Mouse (Mus musculus) limb, embryonic 13.5 days (tissue): Measurements from ENCODE around the gene Sarnp. TPM values are rescaled to one million over a fixed set of nuclear protein-coding genes. Genes with fewer than 3 reads are reported as not detected.

Source experiments
- ATAC-seq: fragments of 200-750 bp; cut with Nextera tagmentation; 2 replicates; pipeline ENCODE4 v1.8.0; 2017; ENCODE audit warnings: low read depth, moderate number of reproducible peaks, moderate TSS enrichment; ENCODE audit not compliant: low FRiP score
- H3K27ac ChIP-seq: fragments of 300-500 bp; sonication (generic); 2 replicates; pipeline ENCODE4 v1.5.1; 2015; ENCODE audit warnings: inconsistent platforms, mild to moderate bottlenecking, moderate library complexity
- H3K27me3 ChIP-seq: fragments of 300-500 bp; sonication (generic); 2 replicates; pipeline ENCODE4 v1.6.1; 2015; ENCODE audit warnings: mild to moderate bottlenecking, inconsistent platforms
- H3K36me3 ChIP-seq: fragments of 300-500 bp; sonication (generic); 2 replicates; pipeline ENCODE4 v1.6.1; 2015; ENCODE audit warnings: inconsistent platforms, mild to moderate bottlenecking, moderate library complexity
- H3K4me1 ChIP-seq: fragments of 300-500 bp; sonication (generic); 2 replicates; pipeline ENCODE4 v1.6.1; 2015; ENCODE audit warnings: inconsistent platforms
- H3K4me2 ChIP-seq: fragments of 300-500 bp; sonication (generic); replicated peaks from 2 replicates; pipeline ENCODE4 v1.6.1; 2015; ENCODE audit warnings: inconsistent platforms, mild to moderate bottlenecking, moderate library complexity
- H3K4me3 ChIP-seq: fragments of 300-500 bp; sonication (generic); 2 replicates; pipeline ENCODE4 v1.5.1; 2015; ENCODE audit warnings: moderate library complexity, mild to moderate bottlenecking, inconsistent platforms
- H3K9ac ChIP-seq: fragments of 300-500 bp; sonication (generic); 2 replicates; pipeline ENCODE4 v1.6.1; 2015; ENCODE audit warnings: mild to moderate bottlenecking, inconsistent platforms
- H3K9me3 ChIP-seq: fragments of 300-500 bp; sonication (generic); 2 replicates; pipeline ENCODE4 v1.6.1; 2016; ENCODE audit warnings: inconsistent platforms
- WGBS: fragments of 180-500 bp; shearing (Covaris S2); methylation state at CpG from one replicate; pipeline ENCODE4 v1.1.7; 2015; 5-methylcytosine and 5-hydroxymethylcytosine counted together
- polyA plus RNA-seq: library from polyadenylated mRNA; unstranded; fragments of >200 nt; fragmentation: Nextera tagmentation; extraction: Ambion mirVana; gene quantifications from 2 replicates; pipeline ENCODE4 v1.2.1, GENCODE M21; 2015

Sarnp gene
- polyA plus RNA-seq, 1 experiment from 2014 or later, result 224 TPM

DNA sequence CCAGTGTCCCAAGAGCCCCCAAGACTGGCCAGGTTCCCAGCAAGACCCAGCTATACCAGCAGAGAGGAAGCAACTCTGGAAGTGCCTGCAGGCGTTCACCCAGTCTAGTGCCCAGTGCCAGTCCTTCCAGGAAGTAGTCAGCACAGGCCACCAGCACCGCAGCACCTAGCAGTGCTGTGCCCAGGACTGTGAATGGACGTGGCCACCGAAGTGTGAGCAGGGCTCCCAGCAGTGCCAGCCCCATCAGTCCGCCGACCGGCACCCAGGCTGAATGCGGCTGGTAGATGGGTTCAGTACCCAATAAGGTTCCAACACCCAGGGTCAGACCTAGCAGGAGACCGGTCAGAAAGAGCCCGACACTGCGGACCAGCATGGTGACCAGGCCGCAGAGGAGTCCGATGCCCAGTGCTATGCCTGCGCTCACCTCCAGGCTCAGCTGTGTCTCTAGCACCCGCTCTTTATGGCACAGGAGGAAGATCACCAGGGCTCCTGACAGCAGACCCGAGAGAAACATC, 15.1 kb upstream of the Sarnp start:
- no peak for ATAC-seq
- peaks cover 28% of the 10 kb centered on the region for H3K4me1 ChIP-seq
- no peaks in the 10 kb centered on the region for H3K9me3 ChIP-seq
- WGBS, result 84% methylated on average over 16 of the region's 16 CpGs
- peak overlapping the region; percentile 78; the same call in 1 of the 2 replicates for H3K4me2 ChIP-seq
- H3K9ac ChIP-seq, result peak overlapping the region; percentile 90
- H3K4me3 ChIP-seq, result no peak overlapping the region
- H3K27ac ChIP-seq, result no peak overlapping the region
- H3K36me3 ChIP-seq, result peaks cover 56% of the 10 kb centered on the region
- no peaks in the 10 kb centered on the region for H3K27me3 ChIP-seq

DNA sequence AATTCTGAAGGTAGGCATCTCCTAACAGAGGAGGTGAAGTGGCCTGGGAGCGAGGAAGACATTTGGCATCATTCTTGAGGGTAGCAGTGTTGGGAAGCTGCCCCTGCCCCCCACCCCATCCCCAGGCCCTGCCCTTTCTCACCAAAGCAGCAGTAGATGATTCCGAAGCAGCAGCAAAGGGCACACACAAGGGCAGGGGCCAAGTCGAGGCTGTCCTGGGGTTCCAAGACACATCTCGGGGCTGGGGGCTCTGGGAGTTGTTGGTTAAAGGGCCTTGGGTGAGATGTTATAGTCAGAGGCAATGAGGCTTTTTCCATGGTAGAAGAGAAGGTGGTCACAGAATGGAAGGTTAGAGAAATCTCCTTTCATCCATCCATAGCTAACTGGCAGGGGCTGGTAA, 14.2 kb upstream of the Sarnp start:
- peaks cover 57% of the 10 kb centered on the region for H3K36me3 ChIP-seq

DNA sequence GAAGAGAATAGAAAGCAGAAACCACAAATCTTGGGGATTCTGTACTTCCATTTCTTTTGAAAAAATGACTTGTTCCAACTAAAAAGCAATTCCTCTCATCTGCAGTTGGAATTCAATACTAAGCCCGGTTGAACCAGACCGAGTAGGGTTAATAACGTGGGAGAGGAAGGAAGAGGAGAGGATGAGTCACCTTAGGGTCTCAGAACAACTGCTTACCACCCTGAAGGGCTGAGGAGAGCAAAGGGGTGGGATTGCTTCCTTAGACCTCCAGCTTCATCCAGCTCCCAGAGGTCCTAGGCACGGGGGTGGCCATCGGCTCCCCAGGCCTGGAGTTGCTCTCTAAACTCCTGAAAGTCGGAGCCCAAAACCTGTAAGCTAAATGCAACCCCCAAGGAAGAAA, 13.8 kb upstream of the Sarnp start:
- WGBS, result 10% methylated on average over 6 of the region's 6 CpGs
- no peak for ATAC-seq

More for the DNA sequence above, 14.2 kb upstream of the Sarnp start:
- Histone ChIP-seq H3K27me3 (no peaks in the 10 kb centered on the region), H3K4me3 (peak overlapping the region; percentile 76), H3K27ac (peak overlapping the region; percentile 99; the same call in 1 of the 2 replicates), H3K4me2 (peak overlapping the region; percentile 78), H3K9ac (peak overlapping the region; percentile 90), H3K9me3 (no peaks in the 10 kb centered on the region), H3K4me1 (peaks cover 37% of the 10 kb centered on the region)
- 57% methylated on average over 4 of the region's 4 CpGs for WGBS
- no peak for ATAC-seq

DNA sequence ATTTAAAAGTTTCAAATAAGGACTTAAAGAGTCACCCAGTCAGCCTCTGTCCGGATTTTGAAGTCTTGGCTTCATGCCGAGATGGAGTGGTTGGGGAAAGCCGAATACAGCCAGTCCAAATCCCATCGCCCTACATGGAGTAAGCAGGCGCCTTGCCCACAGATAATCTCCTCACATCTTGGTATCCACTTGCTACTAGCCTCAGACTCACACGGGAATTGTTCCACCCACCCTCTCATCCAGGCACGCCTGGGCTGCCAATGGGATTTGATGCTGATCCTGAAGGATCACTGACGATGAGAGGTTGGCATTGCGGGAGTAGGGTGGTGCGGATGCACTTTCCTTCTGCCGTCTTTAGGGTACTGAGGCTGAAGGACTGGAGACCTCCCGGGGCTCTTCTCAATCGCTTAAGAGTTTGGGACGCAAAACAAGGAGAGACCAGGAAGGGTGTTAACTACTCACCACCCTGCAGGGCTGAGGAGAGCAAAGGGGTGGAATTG, 13.3 kb upstream of the Sarnp start, which contains the start of gene Dnajc14:
Gene Dnajc14, plus strand, starts transcription at position 292 of the 500 bp plus-strand sequence.
- Histone ChIP-seq H3K4me2 (peak within 1 kb of the TSS; percentile 78), H3K27ac (peak within 1 kb of the TSS; percentile 99), H3K9ac (peak within 1 kb of the TSS; percentile 90), H3K36me3 (peaks cover 57% of the 10 kb centered on the region), H3K9me3 (no peaks in the 10 kb centered on the region), H3K27me3 (no peaks in the 10 kb centered on the region), H3K4me3 (peak within 1 kb of the TSS; percentile 76), H3K4me1 (peaks cover 46% of the 10 kb centered on the region)
- no peak for ATAC-seq
- WGBS, result under 1% methylated on average over 14 of the region's 14 CpGs

More for the DNA sequence above, 13.8 kb upstream of the Sarnp start:
- no peaks in the 10 kb centered on the region for H3K9me3 ChIP-seq
- H3K36me3 ChIP-seq, result peaks cover 57% of the 10 kb centered on the region
- peak overlapping the region; percentile 78 for H3K4me2 ChIP-seq
- H3K27me3 ChIP-seq, result no peaks in the 10 kb centered on the region
- H3K27ac ChIP-seq, result peak overlapping the region; percentile 99
- peaks cover 41% of the 10 kb centered on the region for H3K4me1 ChIP-seq
- peak overlapping the region; percentile 90 for H3K9ac ChIP-seq
- peak overlapping the region; percentile 76 for H3K4me3 ChIP-seq

DNA sequence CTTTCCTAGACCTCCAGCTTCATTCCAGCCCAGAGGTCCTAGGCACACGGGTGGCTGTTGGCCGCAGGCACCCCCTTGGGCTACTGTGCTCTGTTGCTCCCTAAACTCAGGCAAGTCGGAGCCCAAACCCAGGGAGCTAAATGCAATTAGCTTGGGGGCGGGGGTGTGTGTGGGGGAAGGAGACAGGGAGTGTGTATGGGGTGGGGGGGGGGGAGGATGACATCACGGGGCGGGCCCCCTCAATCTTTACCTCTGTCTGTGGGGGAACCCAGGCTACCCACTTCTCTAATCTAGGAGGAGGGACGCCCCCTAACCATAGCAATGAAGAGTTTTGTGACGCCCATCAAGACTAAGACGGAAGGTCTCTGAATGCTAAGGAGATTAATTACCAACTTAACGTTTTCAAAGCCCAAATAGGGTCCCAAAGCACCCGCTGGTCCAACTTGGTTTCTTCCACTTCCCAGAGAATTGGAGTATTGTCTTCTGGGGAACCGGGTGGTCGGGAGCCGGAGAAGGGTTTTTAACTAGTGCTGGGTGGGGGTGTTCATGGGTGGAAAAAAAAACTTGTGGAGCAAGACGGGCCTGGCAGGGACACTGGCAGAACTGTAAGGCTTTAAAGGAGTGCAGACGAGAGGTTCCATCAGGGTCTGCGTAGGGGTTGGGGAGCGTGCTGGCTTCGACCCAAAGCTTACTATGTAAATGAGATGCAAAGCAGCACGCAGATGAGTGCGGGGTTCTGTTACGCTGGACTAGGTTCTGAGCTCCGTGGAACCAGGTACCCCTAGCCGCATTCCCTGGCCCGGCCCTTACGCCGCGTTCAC, 12.7 kb upstream of the Sarnp start, which contains the start of gene Tmem198b:
Gene Tmem198b, minus strand, starts transcription at position 100 of the 821 bp plus-strand sequence.
- peak; percentile 55 for ATAC-seq
- Histone ChIP-seq H3K36me3 (peaks cover 54% of the 10 kb centered on the region), H3K4me3 (peak within 1 kb of the TSS; percentile 76), H3K9me3 (no peaks in the 10 kb centered on the region), H3K27ac (peak within 1 kb of the TSS; percentile 99), H3K9ac (peak within 1 kb of the TSS; percentile 90), H3K4me1 (peaks cover 53% of the 10 kb centered on the region), H3K27me3 (no peaks in the 10 kb centered on the region), H3K4me2 (peak within 1 kb of the TSS; percentile 78)
- under 1% methylated on average over 28 of the region's 28 CpGs for WGBS

DNA sequence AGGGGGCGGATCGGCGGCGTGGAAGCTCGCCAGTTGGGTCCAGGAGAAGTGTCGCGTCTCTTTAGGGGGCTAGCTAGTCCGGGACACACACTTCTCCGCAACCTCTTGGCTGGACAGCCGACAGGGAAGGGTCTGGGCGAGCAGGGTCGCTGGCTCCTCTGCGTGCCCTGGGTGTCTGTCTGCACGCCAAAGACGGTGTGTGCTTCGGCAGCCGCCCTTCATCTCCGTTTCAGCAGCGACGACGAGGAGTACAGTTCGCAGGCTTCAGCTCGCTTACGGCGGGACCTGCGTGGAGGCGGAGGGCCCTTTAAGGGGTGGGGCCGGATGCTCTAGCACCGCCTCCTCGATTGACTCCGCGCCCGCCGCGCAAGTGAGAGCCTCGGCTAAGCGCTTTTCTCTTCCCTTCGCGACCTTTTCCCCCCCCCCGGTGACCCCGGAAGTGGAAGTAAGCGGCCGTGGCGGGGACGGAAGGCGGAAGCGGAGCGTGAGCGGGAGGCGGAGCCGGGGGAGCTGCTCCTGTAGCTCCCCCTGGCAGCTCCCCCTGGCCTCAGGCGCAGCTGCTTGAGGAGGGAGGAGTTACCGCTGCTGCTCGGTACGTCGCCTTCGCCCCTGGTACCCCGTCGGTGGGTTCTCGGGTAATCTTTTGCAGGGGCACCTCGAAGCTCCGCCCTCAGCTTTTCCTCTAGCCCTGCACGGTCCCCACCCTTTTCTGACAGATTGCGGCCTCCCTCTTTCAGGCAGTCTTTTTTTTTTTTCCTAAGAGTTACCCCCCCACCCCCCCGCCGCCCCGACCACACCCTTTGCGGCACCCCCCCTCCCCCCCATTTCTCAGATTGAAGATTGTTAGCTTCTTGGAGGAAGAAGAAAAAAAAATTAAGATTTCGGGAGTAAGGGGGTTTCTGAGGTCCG, 11.8 kb upstream of the Sarnp start:
- Histone ChIP-seq H3K27me3 (no peaks in the 10 kb centered on the region), H3K4me1 (peaks cover 55% of the 10 kb centered on the region), H3K9ac (peak overlapping the region; percentile 90), H3K36me3 (peaks cover 54% of the 10 kb centered on the region), H3K27ac (peak overlapping the region; percentile 99), H3K4me2 (peak overlapping the region; percentile 78), H3K9me3 (no peaks in the 10 kb centered on the region), H3K4me3 (peak overlapping the region; percentile 76)
- peak; percentile 94 for ATAC-seq
- WGBS, result under 1% methylated on average over 68 of the region's 70 CpGs

DNA sequence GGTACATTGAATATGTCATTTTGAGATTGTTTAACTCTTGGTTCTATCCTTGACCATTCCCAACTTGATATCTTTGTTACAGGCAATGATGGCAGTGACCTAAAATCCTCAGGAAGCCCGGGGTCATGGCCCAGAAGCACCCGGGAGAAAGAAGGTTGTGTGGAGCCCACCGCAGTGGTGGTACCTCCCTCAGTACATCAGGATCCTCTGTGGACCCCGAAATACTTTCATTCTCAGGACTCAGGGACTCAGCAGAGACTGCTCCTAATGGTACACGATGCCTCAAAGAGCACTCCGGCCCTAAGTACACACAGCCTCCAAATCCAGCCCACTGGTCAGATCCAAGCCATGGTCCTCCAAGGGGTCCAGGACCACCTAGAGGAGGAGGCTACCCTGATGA, 11.0 kb upstream of the Sarnp start:
- no peak for ATAC-seq
- WGBS, result 55% methylated on average over 6 of the region's 6 CpGs
- H3K4me1 ChIP-seq, result peaks cover 55% of the 10 kb centered on the region
- peak overlapping the region; percentile 76 for H3K4me3 ChIP-seq
- H3K9ac ChIP-seq, result peak overlapping the region; percentile 60
- peak overlapping the region; percentile 78 for H3K4me2 ChIP-seq
- no peaks in the 10 kb centered on the region for H3K27me3 ChIP-seq
- no peaks in the 10 kb centered on the region for H3K9me3 ChIP-seq
- peaks cover 50% of the 10 kb centered on the region for H3K36me3 ChIP-seq
- H3K27ac ChIP-seq, result peak overlapping the region; percentile 99

DNA sequence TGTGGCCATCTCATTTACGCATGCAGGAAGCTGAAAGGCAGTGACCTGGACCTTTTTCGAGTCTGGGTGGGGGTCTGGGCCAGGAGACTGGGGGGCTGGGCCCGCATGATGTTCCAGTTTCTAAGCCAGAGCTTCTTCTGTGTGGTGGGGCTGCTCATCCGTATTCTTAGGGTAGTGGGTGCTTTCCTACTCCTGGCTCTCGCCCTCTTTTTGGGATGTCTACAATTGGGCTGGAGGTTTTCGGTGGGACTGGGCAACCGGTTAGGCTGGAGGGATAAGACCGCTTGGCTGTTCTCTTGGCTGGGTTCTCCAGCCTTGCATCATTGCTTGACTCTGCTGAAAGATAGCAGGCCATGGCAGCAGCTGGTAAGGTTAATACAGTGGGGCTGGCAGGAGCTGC, 10.1 kb upstream of the Sarnp start:
- peak overlapping the region; percentile 76 for H3K4me3 ChIP-seq
- H3K9me3 ChIP-seq, result no peaks in the 10 kb centered on the region
- no peak overlapping the region for H3K27ac ChIP-seq
- ATAC-seq, result no peak
- H3K9ac ChIP-seq, result peak overlapping the region; percentile 60
- H3K27me3 ChIP-seq, result no peaks in the 10 kb centered on the region
- 95% methylated on average over 8 of the region's 8 CpGs for WGBS
- H3K4me2 ChIP-seq, result peak overlapping the region; percentile 78
- H3K4me1 ChIP-seq, result peaks cover 53% of the 10 kb centered on the region
- H3K36me3 ChIP-seq, result peaks cover 41% of the 10 kb centered on the region

DNA sequence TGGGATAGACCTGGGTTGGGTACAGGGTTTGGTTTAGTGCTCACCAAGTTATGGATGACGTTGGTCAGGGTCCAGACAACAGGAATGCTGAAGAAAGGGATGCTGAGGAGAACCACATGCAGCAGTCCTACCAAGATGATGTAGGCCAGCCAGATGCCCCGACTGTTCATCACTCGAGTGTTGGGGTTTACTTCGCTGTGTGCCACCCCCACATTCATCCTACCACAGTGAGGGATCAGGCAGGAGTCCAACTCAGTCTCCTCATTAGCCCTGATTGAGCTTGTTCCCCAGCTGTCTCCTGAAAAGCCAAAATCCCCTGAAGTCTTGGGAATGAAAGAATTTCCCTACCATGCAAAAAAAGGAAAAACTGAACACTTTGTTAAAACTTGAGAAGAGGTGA, 3.1 kb downstream of the Sarnp start:
- Histone ChIP-seq H3K27me3 (no peaks in the 10 kb centered on the region), H3K9ac (no peak overlapping the region), H3K36me3 (peaks cover 50% of the 10 kb centered on the region), H3K4me1 (peaks cover 16% of the 10 kb centered on the region), H3K4me2 (peak overlapping the region; percentile 64; the same call in 1 of the 2 replicates), H3K9me3 (no peaks in the 10 kb centered on the region), H3K27ac (no peak overlapping the region), H3K4me3 (no peak overlapping the region)
- 86% methylated on average over 4 of the region's 4 CpGs for WGBS
- ATAC-seq, result no peak

DNA sequence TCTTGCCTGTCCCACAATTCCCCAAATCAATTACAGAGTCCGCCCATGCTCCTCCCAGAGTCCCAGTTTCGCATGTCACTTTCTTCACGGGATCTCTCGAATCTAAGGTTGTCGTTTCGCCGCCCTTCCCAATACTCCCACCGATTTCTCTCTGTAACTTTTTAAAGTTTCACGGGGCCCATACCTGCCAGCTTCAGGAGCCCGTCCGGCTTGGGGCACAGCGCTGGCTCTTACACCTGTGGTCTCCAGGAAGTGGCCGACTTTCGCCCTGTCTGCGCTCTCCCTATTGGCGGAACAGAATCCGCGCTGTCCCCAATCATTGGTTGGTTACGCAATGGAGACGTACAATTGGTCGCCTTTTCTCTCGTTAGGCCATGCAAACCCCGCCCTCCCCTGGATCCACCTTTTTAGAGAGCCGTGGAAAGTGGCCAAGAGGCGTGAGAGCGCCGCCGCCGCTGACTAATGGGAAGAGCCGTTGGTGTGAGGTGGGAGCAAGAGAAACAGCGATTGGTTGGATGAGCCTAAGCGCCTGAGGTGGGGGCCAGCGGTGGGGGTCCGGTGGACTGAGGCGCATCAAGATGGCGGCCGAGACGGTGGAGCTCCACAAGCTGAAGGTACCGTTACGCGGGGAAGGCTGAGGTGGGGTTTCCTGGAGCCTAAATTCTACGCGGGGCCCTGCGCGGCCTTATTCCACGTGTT, 4.4 kb downstream of the Sarnp start, which contains the start of gene Ormdl2:
Gene Ormdl2, minus strand, starts transcription at position 288 of the 699 bp plus-strand sequence.
- Histone ChIP-seq H3K27ac (peak within 1 kb of the TSS; percentile 65; the same call in 1 of the 2 replicates), H3K36me3 (peaks cover 43% of the 10 kb centered on the region), H3K4me3 (peak within 1 kb of the TSS; percentile 89), H3K4me2 (peak within 1 kb of the TSS; percentile 85), H3K27me3 (no peaks in the 10 kb centered on the region), H3K4me1 (peaks cover 16% of the 10 kb centered on the region), H3K9me3 (no peaks in the 10 kb centered on the region), H3K9ac (peak within 1 kb of the TSS; percentile 87)
- peak; percentile 99 for ATAC-seq
- under 1% methylated on average over 46 of the region's 46 CpGs for WGBS

DNA sequence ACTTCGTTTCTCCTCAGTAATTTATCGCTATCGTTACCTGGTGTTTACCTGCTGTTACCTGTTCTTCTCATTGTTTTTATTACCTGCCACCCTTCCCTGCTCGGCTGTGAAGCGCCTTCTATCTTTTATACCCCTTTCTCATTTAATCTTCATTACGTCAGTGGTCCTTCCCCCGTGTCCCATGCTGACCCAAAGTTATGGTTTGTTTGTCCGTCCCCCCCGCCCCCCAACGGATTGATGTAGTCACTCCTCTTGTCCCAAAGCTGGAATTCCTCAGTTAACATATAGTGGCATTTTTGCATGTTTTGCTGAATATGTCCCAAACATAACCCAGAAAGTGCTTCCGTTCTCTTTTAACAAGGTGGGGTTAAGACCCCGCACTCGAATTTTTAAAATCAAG, 5.0 kb downstream of the Sarnp start:
- Histone ChIP-seq H3K27me3 (no peaks in the 10 kb centered on the region), H3K9me3 (no peaks in the 10 kb centered on the region), H3K4me2 (peak overlapping the region; percentile 85), H3K4me3 (peak overlapping the region; percentile 89), H3K36me3 (peaks cover 39% of the 10 kb centered on the region), H3K4me1 (peaks cover 16% of the 10 kb centered on the region), H3K9ac (peak overlapping the region; percentile 87), H3K27ac (peak overlapping the region; percentile 65; the same call in 1 of the 2 replicates)
- ATAC-seq, result no peak
- 4% methylated on average over 13 of the region's 13 CpGs for WGBS
